Mouse (Mus musculus): ENCODE results near the gene Phc2. TPM values are rescaled to one million over a fixed set of nuclear protein-coding genes. Genes with fewer than 3 reads are reported as not detected.

Phc2 gene
- polyA plus RNA-seq, 1 experiment from 2014 or later: 55.1 TPM

GRCm38 (mm10) chr4:128705138-128705720 is 50.7 kb downstream of the Phc2 start:
- Histone ChIP-seq H3K9ac (ENCODE audit: low read depth, low read length) (no peak overlapping the region), H3K27ac (replicated peaks; ENCODE audit: low read depth, low read length) (no peak overlapping the region), H3K9me3 (ENCODE audit: control insufficient read depth, low read length) (no peaks in the 10 kb centered on the region), H3K27me3 (replicated peaks; ENCODE audit: control insufficient read depth, insufficient read depth, low read length) (no peaks in the 10 kb centered on the region), H3K4me3 (ENCODE audit: low read depth, low read length) (no peak overlapping the region), H3K4me2 (ENCODE audit: low read depth, low read length) (no peak overlapping the region), H3K36me3 (ENCODE audit: control insufficient read depth, insufficient read depth, low read length) (no peaks in the 10 kb centered on the region), H3K4me1 (ENCODE audit: control insufficient read depth, insufficient read depth, low read length) (no peaks in the 10 kb centered on the region)
- no peak for ATAC-seq (ENCODE audit: low read depth)
- WGBS: 86% methylated on average over 15 of the region's 15 CpGs
- no peak for DNase-seq (ENCODE audit: low spot score)

DNA sequence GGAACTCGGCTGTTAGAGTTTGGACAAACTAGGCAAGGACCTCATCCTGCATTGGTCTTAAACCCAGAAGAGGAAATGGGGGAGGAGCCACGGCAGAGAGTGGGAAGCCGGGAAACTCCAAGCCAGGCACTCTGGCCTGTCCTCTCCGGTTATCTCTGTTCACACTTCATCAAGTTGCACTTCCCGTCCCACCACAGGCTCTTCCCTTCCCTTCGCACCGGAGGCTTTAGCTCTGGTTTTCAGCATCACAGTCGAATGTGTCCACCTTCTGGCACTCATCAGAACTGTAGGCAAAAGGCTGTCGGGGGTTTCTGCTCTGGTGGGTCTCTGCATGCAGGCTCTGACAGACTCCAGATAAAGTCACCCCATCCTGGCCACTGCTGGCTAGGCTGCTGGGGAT is 52.1 kb downstream of the Phc2 start:
- Histone ChIP-seq H3K27ac (replicated peaks; ENCODE audit: low read depth, low read length) (no peak overlapping the region), H3K9me3 (ENCODE audit: control insufficient read depth, low read length) (no peaks in the 10 kb centered on the region), H3K4me3 (ENCODE audit: low read depth, low read length) (no peak overlapping the region), H3K4me1 (ENCODE audit: control insufficient read depth, insufficient read depth, low read length) (no peaks in the 10 kb centered on the region; the same call in 1 of the 2 replicates), H3K9ac (ENCODE audit: low read depth, low read length) (no peak overlapping the region), H3K27me3 (replicated peaks; ENCODE audit: control insufficient read depth, insufficient read depth, low read length) (no peaks in the 10 kb centered on the region), H3K36me3 (ENCODE audit: control insufficient read depth, insufficient read depth, low read length) (no peaks in the 10 kb centered on the region), H3K4me2 (ENCODE audit: low read depth, low read length) (no peak overlapping the region)
- 9% methylated on average over 9 of the region's 9 CpGs for WGBS
- DNase-seq (ENCODE audit: low spot score) (peak; percentile 78), ATAC-seq (ENCODE audit: low read depth) (0 out of 2 replicates have a peak, but pooled peaks have one; percentile 26)

DNA sequence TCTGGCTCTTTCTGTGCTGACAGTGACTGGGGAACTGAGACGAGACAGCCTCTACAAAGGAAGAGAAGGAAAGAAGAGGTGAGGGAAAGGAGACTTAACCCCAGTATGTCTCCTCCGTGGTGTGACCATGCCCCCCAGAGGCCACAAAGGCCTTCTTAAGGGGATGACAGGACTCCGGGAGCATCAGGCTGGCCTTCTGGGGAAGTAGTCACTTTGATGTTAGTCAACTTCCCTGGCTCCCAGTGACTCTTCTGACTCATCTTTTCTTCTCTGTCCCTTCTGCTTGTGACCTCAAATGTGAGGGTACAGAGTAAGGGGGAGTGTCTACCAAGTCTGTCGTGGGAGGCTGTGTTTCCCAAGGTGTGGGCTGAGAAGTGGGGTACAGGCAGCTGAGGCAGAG is 52.9 kb downstream of the Phc2 start:
- H3K36me3 ChIP-seq (ENCODE audit: control insufficient read depth, insufficient read depth, low read length): no peaks in the 10 kb centered on the region
- no peak overlapping the region for H3K9ac ChIP-seq (ENCODE audit: low read depth, low read length)
- 54% methylated on average over 4 of the region's 4 CpGs for WGBS
- H3K4me1 ChIP-seq (ENCODE audit: control insufficient read depth, insufficient read depth, low read length): peaks cover 6% of the 10 kb centered on the region
- DNase-seq (ENCODE audit: low spot score) (no peak), ATAC-seq (ENCODE audit: low read depth) (no peak)
- H3K4me2 ChIP-seq (ENCODE audit: low read depth, low read length): no peak overlapping the region
- no peak overlapping the region for H3K27ac ChIP-seq (replicated peaks; ENCODE audit: low read depth, low read length)
- no peaks in the 10 kb centered on the region for H3K9me3 ChIP-seq (ENCODE audit: control insufficient read depth, low read length)
- H3K27me3 ChIP-seq (replicated peaks; ENCODE audit: control insufficient read depth, insufficient read depth, low read length): no peaks in the 10 kb centered on the region
- H3K4me3 ChIP-seq (ENCODE audit: low read depth, low read length): no peak overlapping the region

DNA sequence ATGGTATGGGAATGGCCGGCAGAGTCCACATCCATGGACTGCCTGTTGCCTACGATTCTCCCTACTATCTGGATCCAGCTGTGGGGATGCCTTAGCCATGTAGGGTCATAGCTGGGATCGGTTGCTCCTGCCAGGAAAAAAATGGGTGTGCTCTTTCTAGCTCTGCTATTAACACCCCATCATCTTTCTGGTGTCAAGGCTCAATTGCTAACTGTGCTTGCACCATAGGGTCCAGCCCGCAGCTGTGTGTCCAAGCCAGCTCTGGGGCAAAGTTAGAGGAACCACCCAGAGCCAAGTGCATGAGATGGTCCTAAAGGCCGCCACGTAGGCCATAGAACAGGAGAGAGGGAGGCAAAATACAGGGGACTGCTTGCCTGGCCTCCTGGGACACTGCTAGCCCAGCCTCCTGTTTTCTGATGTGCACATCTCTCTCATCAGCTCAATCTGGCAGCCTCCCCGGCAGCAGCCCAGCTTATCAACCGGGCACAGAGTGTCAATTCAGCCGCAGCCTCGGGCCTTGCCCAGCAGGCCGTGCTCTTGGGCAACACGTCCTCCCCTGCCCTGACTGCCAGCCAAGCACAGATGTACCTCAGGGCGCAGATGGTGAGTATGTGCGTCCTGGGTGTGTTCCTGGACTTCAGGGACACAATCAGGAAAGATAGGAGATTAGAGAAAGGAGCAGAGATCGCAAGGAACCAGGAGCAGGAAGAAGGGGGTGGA is 54.7 kb downstream of the Phc2 start:
- DNase-seq (ENCODE audit: low spot score): no peak

GRCm38 (mm10) chr4:128709781-128710166 is 55.3 kb downstream of the Phc2 start:
- Histone ChIP-seq H3K4me3 (ENCODE audit: low read depth, low read length) (no peak overlapping the region), H3K27ac (replicated peaks; ENCODE audit: low read depth, low read length) (no peak overlapping the region), H3K36me3 (ENCODE audit: control insufficient read depth, insufficient read depth, low read length) (no peaks in the 10 kb centered on the region), H3K4me2 (ENCODE audit: low read depth, low read length) (no peak overlapping the region), H3K27me3 (replicated peaks; ENCODE audit: control insufficient read depth, insufficient read depth, low read length) (no peaks in the 10 kb centered on the region), H3K9me3 (ENCODE audit: control insufficient read depth, low read length) (no peaks in the 10 kb centered on the region), H3K4me1 (ENCODE audit: control insufficient read depth, insufficient read depth, low read length) (peaks cover 18% of the 10 kb centered on the region), H3K9ac (ENCODE audit: low read depth, low read length) (no peak overlapping the region)
- WGBS: 80% methylated on average over 12 of the region's 12 CpGs
- no peak for DNase-seq (ENCODE audit: low spot score)
- no peak for ATAC-seq (ENCODE audit: low read depth)

More for the DNA sequence above, 54.7 kb downstream of the Phc2 start:
- Histone ChIP-seq H3K27ac (replicated peaks; ENCODE audit: low read depth, low read length) (no peak overlapping the region), H3K4me3 (ENCODE audit: low read depth, low read length) (no peak overlapping the region), H3K9me3 (ENCODE audit: control insufficient read depth, low read length) (no peaks in the 10 kb centered on the region), H3K27me3 (replicated peaks; ENCODE audit: control insufficient read depth, insufficient read depth, low read length) (no peaks in the 10 kb centered on the region), H3K36me3 (ENCODE audit: control insufficient read depth, insufficient read depth, low read length) (no peaks in the 10 kb centered on the region), H3K9ac (ENCODE audit: low read depth, low read length) (no peak overlapping the region), H3K4me2 (ENCODE audit: low read depth, low read length) (no peak overlapping the region), H3K4me1 (ENCODE audit: control insufficient read depth, insufficient read depth, low read length) (peaks cover 13% of the 10 kb centered on the region)
- 74% methylated on average over 14 of the region's 15 CpGs for WGBS
- ATAC-seq (ENCODE audit: low read depth): no peak

- peaks cover 23% of the 10 kb centered on the region for H3K4me1 ChIP-seq (ENCODE audit: control insufficient read depth, insufficient read depth, low read length)
- no peak for DNase-seq (ENCODE audit: low spot score)
- no peak overlapping the region for H3K27ac ChIP-seq (replicated peaks; ENCODE audit: low read depth, low read length)
- H3K4me2 ChIP-seq (ENCODE audit: low read depth, low read length): no peak overlapping the region
- H3K9ac ChIP-seq (ENCODE audit: low read depth, low read length): no peak overlapping the region
- WGBS: 69% methylated on average over 6 of the region's 6 CpGs
- no peaks in the 10 kb centered on the region for H3K36me3 ChIP-seq (ENCODE audit: control insufficient read depth, insufficient read depth, low read length)
- no peak overlapping the region for H3K4me3 ChIP-seq (ENCODE audit: low read depth, low read length)
- no peaks in the 10 kb centered on the region for H3K9me3 ChIP-seq (ENCODE audit: control insufficient read depth, low read length)
- ATAC-seq (ENCODE audit: low read depth): no peak
- H3K27me3 ChIP-seq (replicated peaks; ENCODE audit: control insufficient read depth, insufficient read depth, low read length): no peaks in the 10 kb centered on the region
Observed at GRCm38 (mm10) chr4:128710286-128710685, 55.8 kb downstream of the Phc2 start.

DNA sequence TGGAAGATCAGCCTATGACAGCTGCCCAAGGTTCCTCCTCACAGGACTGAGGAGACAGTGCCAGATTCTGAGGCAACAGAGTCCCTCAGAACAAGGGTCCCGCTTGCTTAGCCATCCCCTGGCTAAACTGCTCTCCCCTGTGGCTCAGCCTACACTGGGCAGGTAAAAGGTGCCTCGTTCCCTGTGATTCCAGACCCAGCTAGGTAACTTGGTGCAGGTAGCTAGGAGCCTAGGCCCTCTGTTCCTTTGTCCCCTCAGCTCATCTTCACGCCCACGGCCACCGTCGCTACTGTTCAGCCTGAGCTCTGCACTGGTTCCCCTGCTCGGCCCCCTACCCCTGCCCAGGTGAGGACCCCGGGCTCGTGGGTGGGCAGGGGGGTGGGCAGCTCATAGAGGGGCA is 56.3 kb downstream of the Phc2 start:
- Histone ChIP-seq H3K36me3 (ENCODE audit: control insufficient read depth, insufficient read depth, low read length) (no peaks in the 10 kb centered on the region), H3K4me3 (ENCODE audit: low read depth, low read length) (no peak overlapping the region), H3K27ac (replicated peaks; ENCODE audit: low read depth, low read length) (no peak overlapping the region), H3K4me2 (ENCODE audit: low read depth, low read length) (peak overlapping the region; percentile 62; the same call in 1 of the 2 replicates), H3K9me3 (ENCODE audit: control insufficient read depth, low read length) (no peaks in the 10 kb centered on the region), H3K4me1 (ENCODE audit: control insufficient read depth, insufficient read depth, low read length) (peaks cover 28% of the 10 kb centered on the region), H3K9ac (ENCODE audit: low read depth, low read length) (no peak overlapping the region), H3K27me3 (replicated peaks; ENCODE audit: control insufficient read depth, insufficient read depth, low read length) (no peaks in the 10 kb centered on the region)
- ATAC-seq (ENCODE audit: low read depth) (no peak), DNase-seq (ENCODE audit: low spot score) (no peak)
- 73% methylated on average over 9 of the region's 9 CpGs for WGBS

GRCm38 (mm10) chr4:128711455-128712135 is 57.1 kb downstream of the Phc2 start:
- Histone ChIP-seq H3K36me3 (ENCODE audit: control insufficient read depth, insufficient read depth, low read length) (no peaks in the 10 kb centered on the region), H3K4me2 (ENCODE audit: low read depth, low read length) (peak overlapping the region; percentile 62), H3K9ac (ENCODE audit: low read depth, low read length) (peak overlapping the region; percentile 32), H3K4me1 (ENCODE audit: control insufficient read depth, insufficient read depth, low read length) (peaks cover 36% of the 10 kb centered on the region), H3K9me3 (ENCODE audit: control insufficient read depth, low read length) (no peaks in the 10 kb centered on the region), H3K27ac (replicated peaks; ENCODE audit: low read depth, low read length) (peak overlapping the region; percentile 65), H3K4me3 (ENCODE audit: low read depth, low read length) (peak overlapping the region; percentile 31), H3K27me3 (replicated peaks; ENCODE audit: control insufficient read depth, insufficient read depth, low read length) (no peaks in the 10 kb centered on the region)
- ATAC-seq (ENCODE audit: low read depth) (peak; percentile 74), DNase-seq (ENCODE audit: low spot score) (peak; percentile 96)
- WGBS: 4% methylated on average over 24 of the region's 24 CpGs
